Mouse (Mus musculus) midbrain, embryonic 14.5 days (tissue): ENCODE measurements at regions not wholly inside any gene's neighbourhood (a gene's known extent, or its start where the extent isn't known, plus 50 kb on each side); places are given as distances from the start of the nearest gene placed in this dataset.
"Not testable (repeated sequence)": the region's sequence is repeated elsewhere in the genome, so short reads cannot be mapped to it uniquely, and the experiment has no call there.

Experiments used
- ATAC-seq: fragments of 200-750 bp; cut with Nextera tagmentation; 2 replicates; pipeline ENCODE4 v1.8.0; 2017; ENCODE audit warnings: moderate number of reproducible peaks, moderate library complexity; ENCODE audit not compliant: low FRiP score, low TSS enrichment
- DNase-seq: peaks from one replicate; pipeline ENCODE4 v3.0.0-alpha.2; 2015
- H3K27ac ChIP-seq: fragments of 300-500 bp; sonication (generic); replicated peaks from 2 replicates; pipeline ENCODE4 v1.5.1; 2014; ENCODE audit warnings: mild to moderate bottlenecking, low read depth, low read length, moderate library complexity
- H3K27me3 ChIP-seq: fragments of 300-500 bp; sonication (generic); 2 replicates; pipeline ENCODE4 v1.6.1; 2014; ENCODE audit warnings: low read length, control low read depth, mixed read lengths; ENCODE audit not compliant: control insufficient read depth, insufficient read depth
- H3K36me3 ChIP-seq: fragments of 300-500 bp; sonication (generic); 2 replicates; pipeline ENCODE4 v1.6.1; 2014; ENCODE audit warnings: low read length, control low read depth; ENCODE audit not compliant: control insufficient read depth, insufficient read depth
- H3K4me1 ChIP-seq: fragments of 300-500 bp; sonication (generic); 2 replicates; pipeline ENCODE4 v1.6.1; 2014; ENCODE audit warnings: mild to moderate bottlenecking, antibody characterized with exemption, low read length, control low read depth; ENCODE audit not compliant: control insufficient read depth, insufficient read depth
- H3K4me2 ChIP-seq: fragments of 300-500 bp; sonication (generic); 2 replicates; pipeline ENCODE4 v1.6.1; 2014; ENCODE audit warnings: mild to moderate bottlenecking, low read length, moderate library complexity
- H3K4me3 ChIP-seq: fragments of 300-500 bp; sonication (generic); replicated peaks from 2 replicates; pipeline ENCODE4 v1.5.1; 2014; ENCODE audit warnings: low read depth, low read length
- H3K9ac ChIP-seq: fragments of 300-500 bp; sonication (generic); replicated peaks from 2 replicates; pipeline ENCODE4 v1.6.1; 2014; ENCODE audit warnings: mild to moderate bottlenecking, low read length, moderate library complexity
- H3K9me3 ChIP-seq: fragments of 300-500 bp; sonication (generic); 2 replicates; pipeline ENCODE4 v1.6.1; 2016; ENCODE audit warnings: low read length, control low read depth, mixed read lengths; ENCODE audit not compliant: control insufficient read depth
- WGBS: fragments of 180-500 bp; shearing (Covaris S2); extraction: QIAGEN DNeasy Blood & Tissue Kit; methylation state at CpG from one replicate; pipeline ENCODE4 v1.1.7; 2014; 5-methylcytosine and 5-hydroxymethylcytosine counted together

DNA sequence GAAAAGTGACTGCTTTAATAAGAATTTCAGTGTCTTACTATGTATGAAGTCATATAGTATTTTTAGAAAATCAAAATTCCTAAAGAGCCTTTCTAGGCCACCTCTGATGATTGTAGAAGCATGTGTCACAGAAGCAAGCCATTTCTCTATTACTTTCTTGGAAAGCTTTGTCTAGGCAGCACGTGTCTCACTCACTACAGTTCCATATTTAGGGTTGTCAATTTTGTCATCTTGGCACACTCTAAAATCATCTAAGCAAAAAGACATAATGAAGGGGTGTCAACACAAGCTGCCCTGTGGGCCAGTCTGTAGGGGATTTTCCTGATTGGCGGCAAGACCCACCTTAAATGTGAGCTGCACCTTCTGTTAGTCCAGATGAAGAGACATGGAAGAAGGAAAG is 723.1 kb upstream of the Brinp1 start:
- Histone ChIP-seq H3K4me2 (no peak overlapping the region), H3K4me1 (no peaks in the 10 kb centered on the region), H3K9ac (no peak overlapping the region), H3K9me3 (no peaks in the 10 kb centered on the region), H3K4me3 (no peak overlapping the region), H3K36me3 (no peaks in the 10 kb centered on the region), H3K27me3 (no peaks in the 10 kb centered on the region), H3K27ac (no peak overlapping the region)
- WGBS: 90% methylated on average over 2 of the region's 2 CpGs
- no peak for ATAC-seq
- no peak for DNase-seq

DNA sequence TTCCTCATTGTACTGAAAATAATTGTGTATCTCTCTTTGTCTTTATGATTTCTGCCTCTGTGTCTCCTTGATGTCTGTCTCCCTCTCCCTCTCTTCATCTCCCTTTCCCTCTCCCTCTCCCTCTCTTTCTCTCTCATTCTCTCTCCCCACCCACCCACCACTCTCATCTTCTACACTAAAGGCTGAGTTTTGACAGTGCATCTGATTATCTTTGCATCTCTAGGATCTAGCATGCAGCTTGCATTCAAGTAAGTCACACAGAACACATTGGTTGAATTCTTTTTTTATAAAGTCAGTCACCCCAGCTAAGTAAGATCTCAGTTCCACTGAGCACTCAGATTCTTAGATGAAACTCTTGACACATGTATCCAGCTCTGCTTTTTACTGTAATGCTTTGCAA is 719.3 kb upstream of the Brinp1 start:
- Histone ChIP-seq H3K36me3 (no peaks in the 10 kb centered on the region), H3K27me3 (no peaks in the 10 kb centered on the region), H3K4me2 (no peak overlapping the region), H3K4me3 (no peak overlapping the region), H3K27ac (no peak overlapping the region), H3K9me3 (no peaks in the 10 kb centered on the region), H3K4me1 (no peaks in the 10 kb centered on the region), H3K9ac (no peak overlapping the region)
- no peak for ATAC-seq
- DNase-seq: no peak

DNA sequence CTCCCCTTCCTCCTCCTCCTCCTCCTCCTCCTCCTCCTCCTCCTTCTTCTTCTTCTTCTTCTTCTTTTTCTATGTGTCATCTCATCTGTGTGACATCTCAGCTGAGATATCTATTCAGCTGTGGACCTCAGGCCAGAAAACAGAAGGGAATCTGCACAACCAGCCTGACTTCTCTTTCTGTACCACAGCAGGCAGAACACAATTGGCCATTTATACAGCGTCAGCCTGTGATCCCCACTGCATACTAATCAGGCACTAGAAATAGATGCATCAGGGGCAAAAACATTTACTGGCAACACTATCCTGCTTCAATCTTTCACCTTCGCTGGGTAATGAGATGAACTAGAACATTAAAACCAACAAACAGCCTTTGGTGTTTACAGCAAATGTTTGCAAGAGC is 674.7 kb upstream of the Brinp1 start:
- ATAC-seq: no peak
- H3K4me1 ChIP-seq: no peaks in the 10 kb centered on the region
- no peaks in the 10 kb centered on the region for H3K27me3 ChIP-seq
- no peak overlapping the region for H3K4me2 ChIP-seq
- 43% methylated on average over 2 of the region's 2 CpGs for WGBS
- no peaks in the 10 kb centered on the region for H3K9me3 ChIP-seq
- peak; percentile 22 for DNase-seq
- no peak overlapping the region for H3K4me3 ChIP-seq
- H3K9ac ChIP-seq: no peak overlapping the region
- H3K27ac ChIP-seq: no peak overlapping the region
- H3K36me3 ChIP-seq: no peaks in the 10 kb centered on the region

DNA sequence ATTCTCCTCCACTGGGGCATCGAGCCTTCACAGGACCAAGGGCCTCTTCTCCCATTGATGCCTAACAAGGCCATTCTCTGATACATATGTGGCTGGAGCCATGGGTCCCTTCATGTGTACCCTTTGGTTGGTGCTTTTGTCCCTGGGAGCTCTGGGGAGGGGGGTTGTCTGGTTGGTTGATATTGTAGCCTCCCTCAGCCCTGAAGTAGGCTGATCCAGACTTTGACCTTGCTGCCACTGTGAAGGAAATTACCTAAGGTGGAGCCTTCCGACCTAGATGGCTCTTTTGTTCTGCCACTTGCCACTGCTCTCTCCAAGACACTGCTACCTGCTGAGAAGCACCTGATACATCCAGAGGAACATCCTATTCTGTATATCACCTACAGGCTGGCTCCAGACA is 672.2 kb upstream of the Brinp1 start:
- H3K4me1 ChIP-seq, H3K4me3 ChIP-seq, H3K36me3 ChIP-seq, H3K4me2 ChIP-seq, H3K27me3 ChIP-seq, H3K9ac ChIP-seq, H3K27ac ChIP-seq, DNase-seq, ATAC-seq, H3K9me3 ChIP-seq: not testable (repeated sequence)
- 81% methylated on average over 2 of the region's 2 CpGs for WGBS

DNA sequence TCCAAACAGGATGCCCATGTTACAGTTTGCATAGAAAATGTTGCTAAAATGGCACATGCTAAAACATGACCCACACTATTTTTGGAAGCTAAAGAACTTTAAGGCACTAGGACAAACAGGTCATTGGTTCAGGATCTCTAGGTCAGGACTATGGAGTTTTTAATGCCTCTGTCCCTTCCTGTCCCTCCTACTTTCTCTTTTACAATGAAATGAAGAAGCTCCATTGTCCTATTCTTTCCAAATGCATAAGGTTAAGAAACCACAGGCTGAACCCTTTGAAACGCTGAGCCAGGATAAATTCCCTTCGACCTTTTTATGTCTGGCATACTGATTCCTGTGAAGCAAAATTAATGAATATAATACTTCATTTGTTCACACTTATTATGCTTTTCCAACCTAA is 671.6 kb upstream of the Brinp1 start:
- Histone ChIP-seq H3K4me1 (no peaks in the 10 kb centered on the region), H3K27ac (no peak overlapping the region), H3K27me3 (no peaks in the 10 kb centered on the region), H3K36me3 (no peaks in the 10 kb centered on the region), H3K4me2 (no peak overlapping the region), H3K9me3 (no peaks in the 10 kb centered on the region), H3K9ac (no peak overlapping the region), H3K4me3 (no peak overlapping the region)
- 65% methylated on average over 2 of the region's 2 CpGs for WGBS
- DNase-seq (no peak), ATAC-seq (no peak)

DNA sequence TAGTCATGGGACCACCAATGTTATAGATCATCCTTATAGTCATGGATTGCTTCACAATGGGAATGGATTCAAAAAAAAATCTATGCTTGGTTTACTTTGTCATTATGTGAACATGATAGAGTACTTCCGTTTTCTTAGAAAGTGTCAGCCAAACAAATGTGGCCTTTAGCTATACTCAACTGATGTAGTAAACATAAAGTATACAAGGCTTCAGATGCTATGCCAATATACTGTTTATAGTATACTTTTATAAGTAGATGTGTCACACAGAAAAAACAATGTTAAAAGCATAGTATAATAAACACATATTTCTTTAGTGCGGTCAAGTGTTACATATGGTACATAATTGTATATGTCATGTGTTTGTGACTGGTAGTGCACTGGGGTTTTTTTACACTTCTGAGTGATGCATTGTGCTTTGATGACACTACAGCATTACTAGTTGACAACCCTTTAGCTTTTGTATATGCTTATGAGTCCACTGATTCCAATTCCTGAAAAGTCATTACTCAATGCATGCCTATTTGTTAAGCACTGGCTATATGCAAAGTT is 666.9 kb upstream of the Brinp1 start:
- DNase-seq: no peak
- H3K27ac ChIP-seq: no peak overlapping the region
- H3K4me2 ChIP-seq: no peak overlapping the region
- WGBS: 98% methylated on average over 2 of the region's 2 CpGs
- no peaks in the 10 kb centered on the region for H3K9me3 ChIP-seq
- H3K27me3 ChIP-seq: no peaks in the 10 kb centered on the region
- no peaks in the 10 kb centered on the region for H3K36me3 ChIP-seq
- H3K4me3 ChIP-seq: no peak overlapping the region
- no peak overlapping the region for H3K9ac ChIP-seq
- no peak for ATAC-seq
- no peaks in the 10 kb centered on the region for H3K4me1 ChIP-seq

DNA sequence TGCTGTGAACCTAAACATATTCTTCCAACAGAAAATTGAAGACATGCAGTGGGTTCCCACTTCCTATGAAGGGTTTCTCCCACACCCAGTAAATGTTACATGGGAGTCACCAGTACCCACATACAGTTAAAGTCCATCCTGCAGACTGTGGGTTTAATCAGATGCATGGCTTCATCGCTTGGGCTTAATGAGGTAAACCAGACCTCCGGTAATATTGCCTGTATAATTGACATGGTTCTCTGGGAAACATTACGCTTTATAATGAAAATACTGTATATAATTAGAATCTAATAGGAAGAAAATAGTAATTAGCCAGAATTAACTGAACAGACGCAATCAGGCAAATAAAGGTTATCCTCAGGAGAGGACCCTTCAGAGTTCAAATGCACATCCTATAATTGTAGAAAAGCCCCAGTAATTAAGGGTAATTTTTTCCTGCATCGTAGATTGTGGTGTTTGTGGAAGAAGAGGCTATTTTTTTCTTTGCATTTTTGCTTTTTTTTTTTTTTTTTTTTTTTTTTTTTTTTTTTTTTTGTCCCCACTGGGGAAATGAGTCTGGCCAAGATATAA is 664.0 kb upstream of the Brinp1 start:
- Histone ChIP-seq H3K27ac (no peak overlapping the region), H3K36me3 (no peaks in the 10 kb centered on the region), H3K9me3 (no peaks in the 10 kb centered on the region), H3K9ac (no peak overlapping the region), H3K4me2 (no peak overlapping the region), H3K27me3 (no peaks in the 10 kb centered on the region), H3K4me1 (no peaks in the 10 kb centered on the region), H3K4me3 (no peak overlapping the region)
- no peak for ATAC-seq
- DNase-seq: peak; percentile 20
- WGBS: 76% methylated on average over 5 of the region's 5 CpGs

DNA sequence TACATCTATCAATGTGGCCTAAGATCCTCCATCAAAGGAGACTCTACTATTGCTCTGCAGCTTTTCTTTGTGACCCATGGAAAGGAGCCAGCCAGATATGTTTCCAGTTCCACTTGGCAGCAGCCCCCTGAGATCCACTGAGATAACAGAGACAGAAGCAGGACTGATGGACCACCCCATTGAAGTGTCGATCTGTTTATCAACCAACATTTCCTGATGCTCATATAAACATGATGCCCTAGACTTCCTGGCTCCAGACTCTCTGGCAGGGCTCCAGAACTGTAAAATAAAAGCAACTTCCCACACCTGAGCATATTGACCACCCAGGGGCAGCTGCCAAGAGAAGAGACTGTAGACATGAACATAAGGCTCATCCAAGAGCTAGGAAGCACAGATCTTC is 660.7 kb upstream of the Brinp1 start:
- no peaks in the 10 kb centered on the region for H3K27me3 ChIP-seq
- no peak overlapping the region for H3K9ac ChIP-seq
- ATAC-seq: no peak
- no peaks in the 10 kb centered on the region for H3K36me3 ChIP-seq
- no peak overlapping the region for H3K4me3 ChIP-seq
- no peaks in the 10 kb centered on the region for H3K9me3 ChIP-seq
- DNase-seq: no peak
- no peak overlapping the region for H3K4me2 ChIP-seq
- 92% methylated on average over 1 of the region's 1 CpGs for WGBS
- no peaks in the 10 kb centered on the region for H3K4me1 ChIP-seq
- no peak overlapping the region for H3K27ac ChIP-seq

DNA sequence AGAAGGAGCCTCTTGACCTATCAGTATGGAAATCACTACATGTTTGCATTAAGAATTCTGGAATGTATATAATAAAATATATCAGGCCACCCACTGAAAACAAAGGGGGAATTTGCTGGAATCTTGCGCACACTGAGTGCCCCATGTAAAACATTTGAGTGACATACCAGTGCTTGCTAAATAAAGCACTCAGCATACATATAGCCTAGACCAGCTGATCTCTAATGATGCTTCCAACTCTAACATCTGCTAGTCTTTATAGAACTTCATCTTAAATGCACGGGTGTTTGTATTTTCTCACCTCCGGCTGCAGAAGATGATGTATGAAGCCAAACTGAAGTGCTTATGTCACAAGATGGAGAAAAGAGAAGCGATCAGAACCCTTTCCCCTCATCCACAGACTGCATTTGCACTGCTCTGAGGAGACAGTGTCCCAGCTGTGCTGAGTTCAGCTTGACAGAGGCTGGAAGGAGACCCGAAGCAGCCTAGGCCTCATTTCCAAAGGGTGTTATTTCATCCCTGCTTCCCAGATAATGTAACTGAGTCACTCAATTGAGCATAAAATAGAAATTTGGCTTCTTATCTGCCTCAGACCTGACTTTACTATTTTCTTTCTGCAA is 657.6 kb upstream of the Brinp1 start:
- ATAC-seq: no peak
- no peak overlapping the region for H3K4me2 ChIP-seq
- no peak overlapping the region for H3K27ac ChIP-seq
- no peaks in the 10 kb centered on the region for H3K36me3 ChIP-seq
- H3K4me1 ChIP-seq: no peaks in the 10 kb centered on the region
- no peak overlapping the region for H3K4me3 ChIP-seq
- H3K9ac ChIP-seq: no peak overlapping the region
- 84% methylated on average over 5 of the region's 5 CpGs for WGBS
- H3K9me3 ChIP-seq: no peaks in the 10 kb centered on the region
- no peaks in the 10 kb centered on the region for H3K27me3 ChIP-seq
- no peak for DNase-seq
